Mouse (Mus musculus) midbrain, embryonic 14.5 days (tissue): ENCODE results near the gene Camk2d. TPM values are rescaled to one million over a fixed set of nuclear protein-coding genes. Genes with fewer than 3 reads are reported as not detected.

Source experiments
- ATAC-seq: fragments of 200-750 bp; cut with Nextera tagmentation; 2 replicates; pipeline ENCODE4 v1.8.0; 2017; ENCODE audit warnings: moderate number of reproducible peaks, moderate library complexity; ENCODE audit not compliant: low FRiP score, low TSS enrichment
- DNase-seq: peaks from one replicate; pipeline ENCODE4 v3.0.0-alpha.2; 2015
- H3K27ac ChIP-seq: fragments of 300-500 bp; sonication (generic); replicated peaks from 2 replicates; pipeline ENCODE4 v1.5.1; 2014; ENCODE audit warnings: mild to moderate bottlenecking, low read depth, low read length, moderate library complexity
- H3K27me3 ChIP-seq: fragments of 300-500 bp; sonication (generic); 2 replicates; pipeline ENCODE4 v1.6.1; 2014; ENCODE audit warnings: low read length, control low read depth, mixed read lengths; ENCODE audit not compliant: control insufficient read depth, insufficient read depth
- H3K36me3 ChIP-seq: fragments of 300-500 bp; sonication (generic); 2 replicates; pipeline ENCODE4 v1.6.1; 2014; ENCODE audit warnings: low read length, control low read depth; ENCODE audit not compliant: control insufficient read depth, insufficient read depth
- H3K4me1 ChIP-seq: fragments of 300-500 bp; sonication (generic); 2 replicates; pipeline ENCODE4 v1.6.1; 2014; ENCODE audit warnings: mild to moderate bottlenecking, antibody characterized with exemption, low read length, control low read depth; ENCODE audit not compliant: control insufficient read depth, insufficient read depth
- H3K4me2 ChIP-seq: fragments of 300-500 bp; sonication (generic); 2 replicates; pipeline ENCODE4 v1.6.1; 2014; ENCODE audit warnings: mild to moderate bottlenecking, low read length, moderate library complexity
- H3K4me3 ChIP-seq: fragments of 300-500 bp; sonication (generic); replicated peaks from 2 replicates; pipeline ENCODE4 v1.5.1; 2014; ENCODE audit warnings: low read depth, low read length
- H3K9ac ChIP-seq: fragments of 300-500 bp; sonication (generic); replicated peaks from 2 replicates; pipeline ENCODE4 v1.6.1; 2014; ENCODE audit warnings: mild to moderate bottlenecking, low read length, moderate library complexity
- H3K9me3 ChIP-seq: fragments of 300-500 bp; sonication (generic); 2 replicates; pipeline ENCODE4 v1.6.1; 2016; ENCODE audit warnings: low read length, control low read depth, mixed read lengths; ENCODE audit not compliant: control insufficient read depth
- WGBS: fragments of 180-500 bp; shearing (Covaris S2); extraction: QIAGEN DNeasy Blood & Tissue Kit; methylation state at CpG from one replicate; pipeline ENCODE4 v1.1.7; 2014; 5-methylcytosine and 5-hydroxymethylcytosine counted together
- polyA plus RNA-seq: library from polyadenylated mRNA; unstranded; fragments of >200 nt; fragmentation: Nextera tagmentation; extraction: Ambion mirVana; gene quantifications from 2 replicates; pipeline ENCODE4 v1.2.1, GENCODE M21; 2014

Camk2d gene
- polyA plus RNA-seq, 1 experiment from 2014 or later, result 51.5 TPM

GRCm38 (mm10) chr3:126723458-126723857 lies 127.4 kb downstream of the Camk2d start:
- DNase-seq (no peak), ATAC-seq (no peak)
- Histone ChIP-seq H3K4me1 (no peaks in the 10 kb centered on the region), H3K36me3 (no peaks in the 10 kb centered on the region), H3K9ac (no peak overlapping the region), H3K9me3 (no peaks in the 10 kb centered on the region), H3K27ac (no peak overlapping the region), H3K27me3 (no peaks in the 10 kb centered on the region), H3K4me3 (no peak overlapping the region), H3K4me2 (no peak overlapping the region)
- WGBS, result 76% methylated on average over 5 of the region's 5 CpGs

- H3K4me3 ChIP-seq, result no peak overlapping the region
- no peaks in the 10 kb centered on the region for H3K9me3 ChIP-seq
- 73% methylated on average over 9 of the region's 9 CpGs for WGBS
- no peak overlapping the region for H3K9ac ChIP-seq
- H3K4me1 ChIP-seq, result no peaks in the 10 kb centered on the region
- no peak overlapping the region for H3K27ac ChIP-seq
- no peaks in the 10 kb centered on the region for H3K36me3 ChIP-seq
- ATAC-seq (no peak), DNase-seq (no peak)
- H3K4me2 ChIP-seq, result no peak overlapping the region
- H3K27me3 ChIP-seq, result no peaks in the 10 kb centered on the region
Observed at GRCm38 (mm10) chr3:126725647-126726046, 129.5 kb downstream of the Camk2d start.

DNA sequence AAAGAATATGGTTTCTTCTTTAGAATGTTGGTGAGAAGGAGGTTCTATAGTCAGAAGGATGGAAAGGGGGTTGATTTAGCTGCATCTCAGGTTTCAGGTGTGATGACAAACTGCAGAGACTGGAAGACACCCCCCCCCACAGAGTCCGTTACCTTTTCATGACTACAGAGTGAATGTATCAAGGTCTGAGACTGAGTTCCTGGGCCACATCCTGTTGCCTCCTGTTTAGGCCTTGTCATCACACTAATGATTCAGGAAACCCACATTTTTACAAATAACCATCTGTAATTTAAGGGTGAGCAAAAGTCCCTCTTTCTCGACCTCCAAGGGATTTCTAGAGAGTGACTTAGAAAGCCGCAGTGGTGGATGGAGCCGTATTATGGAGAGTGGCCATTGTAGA lies 131.3 kb downstream of the Camk2d start:
- no peaks in the 10 kb centered on the region for H3K36me3 ChIP-seq
- H3K27me3 ChIP-seq, result no peaks in the 10 kb centered on the region
- no peaks in the 10 kb centered on the region for H3K4me1 ChIP-seq
- no peak overlapping the region for H3K4me2 ChIP-seq
- no peak overlapping the region for H3K27ac ChIP-seq
- WGBS, result 95% methylated on average over 4 of the region's 4 CpGs
- no peak overlapping the region for H3K9ac ChIP-seq
- H3K4me3 ChIP-seq, result no peak overlapping the region
- ATAC-seq, result no peak
- no peak for DNase-seq
- no peaks in the 10 kb centered on the region for H3K9me3 ChIP-seq

DNA sequence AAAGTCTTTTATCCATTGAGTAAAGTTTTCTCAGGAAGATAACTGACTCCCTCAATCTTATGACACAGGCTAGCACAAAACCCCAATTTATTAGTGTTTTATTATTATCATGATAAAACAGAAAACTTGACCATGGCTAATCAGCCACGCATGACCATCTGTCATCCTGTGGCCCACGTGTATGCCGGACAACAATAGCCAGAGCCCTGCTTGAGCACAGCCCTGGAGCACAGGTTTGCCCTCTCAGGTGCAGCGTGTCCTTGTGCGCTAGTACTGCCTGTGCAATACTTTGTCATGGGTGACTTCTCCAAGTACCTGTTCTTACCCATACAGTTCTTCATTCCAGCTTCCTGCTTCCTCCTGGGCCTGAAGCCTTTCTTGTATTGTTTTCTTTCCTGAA lies 134.3 kb downstream of the Camk2d start:
- H3K4me1 ChIP-seq, result no peaks in the 10 kb centered on the region
- no peaks in the 10 kb centered on the region for H3K36me3 ChIP-seq
- ATAC-seq, result no peak
- H3K4me3 ChIP-seq, result no peak overlapping the region
- no peak for DNase-seq
- 74% methylated on average over 5 of the region's 5 CpGs for WGBS
- no peaks in the 10 kb centered on the region for H3K9me3 ChIP-seq
- H3K27me3 ChIP-seq, result no peaks in the 10 kb centered on the region
- H3K27ac ChIP-seq, result no peak overlapping the region
- no peak overlapping the region for H3K9ac ChIP-seq
- no peak overlapping the region for H3K4me2 ChIP-seq

GRCm38 (mm10) chr3:126732323-126732722 lies 136.2 kb downstream of the Camk2d start:
- no peak for ATAC-seq
- no peaks in the 10 kb centered on the region for H3K9me3 ChIP-seq
- no peak overlapping the region for H3K27ac ChIP-seq
- no peaks in the 10 kb centered on the region for H3K4me1 ChIP-seq
- H3K4me3 ChIP-seq, result no peak overlapping the region
- H3K9ac ChIP-seq, result no peak overlapping the region
- no peaks in the 10 kb centered on the region for H3K36me3 ChIP-seq
- WGBS, result 94% methylated on average over 2 of the region's 2 CpGs
- no peaks in the 10 kb centered on the region for H3K27me3 ChIP-seq
- no peak overlapping the region for H3K4me2 ChIP-seq
- DNase-seq, result no peak

DNA sequence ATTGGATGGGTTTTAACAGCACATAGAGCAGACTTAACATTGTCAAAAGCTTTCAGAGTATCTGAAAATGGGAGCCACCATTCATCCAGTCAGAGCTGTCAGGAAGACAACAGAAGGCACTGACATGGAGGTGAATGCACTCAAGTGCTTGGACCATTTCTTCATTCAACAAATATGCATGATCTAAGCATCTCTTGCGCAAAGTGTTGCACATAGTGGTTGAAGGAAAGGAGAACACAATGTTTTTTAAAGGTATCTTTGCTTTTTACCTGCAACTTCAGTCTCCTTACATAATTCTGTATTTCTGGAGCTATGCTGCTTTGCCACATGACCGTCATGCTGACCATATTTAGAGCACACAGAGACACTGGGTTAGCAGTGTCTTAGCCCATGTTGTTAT lies 138.4 kb downstream of the Camk2d start:
- H3K36me3 ChIP-seq, result no peaks in the 10 kb centered on the region
- no peak overlapping the region for H3K4me2 ChIP-seq
- H3K4me1 ChIP-seq, result no peaks in the 10 kb centered on the region
- no peaks in the 10 kb centered on the region for H3K27me3 ChIP-seq
- DNase-seq (no peak), ATAC-seq (no peak)
- no peak overlapping the region for H3K9ac ChIP-seq
- H3K27ac ChIP-seq, result no peak overlapping the region
- no peak overlapping the region for H3K4me3 ChIP-seq
- 89% methylated on average over 2 of the region's 2 CpGs for WGBS
- no peaks in the 10 kb centered on the region for H3K9me3 ChIP-seq

- WGBS, result 84% methylated on average over 5 of the region's 5 CpGs
- H3K4me3 ChIP-seq, result no peak overlapping the region
- H3K9ac ChIP-seq, result no peak overlapping the region
- ATAC-seq, result no peak
- H3K4me1 ChIP-seq, result no peaks in the 10 kb centered on the region
- no peak overlapping the region for H3K4me2 ChIP-seq
- H3K27me3 ChIP-seq, result no peaks in the 10 kb centered on the region
- H3K9me3 ChIP-seq, result no peaks in the 10 kb centered on the region
- no peak overlapping the region for H3K27ac ChIP-seq
- DNase-seq, result no peak
- H3K36me3 ChIP-seq, result no peaks in the 10 kb centered on the region
Observed at GRCm38 (mm10) chr3:126735211-126735610, 139.1 kb downstream of the Camk2d start.

GRCm38 (mm10) chr3:126737128-126737527 lies 141.0 kb downstream of the Camk2d start:
- Histone ChIP-seq H3K36me3 (no peaks in the 10 kb centered on the region), H3K27me3 (no peaks in the 10 kb centered on the region), H3K9me3 (no peaks in the 10 kb centered on the region), H3K4me1 (no peaks in the 10 kb centered on the region), H3K9ac (no peak overlapping the region), H3K4me3 (no peak overlapping the region), H3K4me2 (no peak overlapping the region), H3K27ac (no peak overlapping the region)
- DNase-seq (no peak), ATAC-seq (no peak)
- WGBS, result 93% methylated on average over 2 of the region's 2 CpGs

- Histone ChIP-seq H3K4me1 (no peaks in the 10 kb centered on the region), H3K36me3 (no peaks in the 10 kb centered on the region), H3K4me2 (no peak overlapping the region), H3K9me3 (no peaks in the 10 kb centered on the region), H3K9ac (no peak overlapping the region), H3K4me3 (no peak overlapping the region), H3K27ac (no peak overlapping the region), H3K27me3 (no peaks in the 10 kb centered on the region)
- no peak for ATAC-seq
- no peak for DNase-seq
- WGBS, result 80% methylated on average over 1 of the region's 1 CpGs
Observed at GRCm38 (mm10) chr3:126740146-126740545, 144.0 kb downstream of the Camk2d start.
